Mouse (Mus musculus): ENCODE results near the gene Capn11. TPM values are rescaled to one million over a fixed set of nuclear protein-coding genes. Genes with fewer than 3 reads are reported as not detected.

Capn11 gene
- polyA plus RNA-seq, 1 experiment, result not detected

DNA sequence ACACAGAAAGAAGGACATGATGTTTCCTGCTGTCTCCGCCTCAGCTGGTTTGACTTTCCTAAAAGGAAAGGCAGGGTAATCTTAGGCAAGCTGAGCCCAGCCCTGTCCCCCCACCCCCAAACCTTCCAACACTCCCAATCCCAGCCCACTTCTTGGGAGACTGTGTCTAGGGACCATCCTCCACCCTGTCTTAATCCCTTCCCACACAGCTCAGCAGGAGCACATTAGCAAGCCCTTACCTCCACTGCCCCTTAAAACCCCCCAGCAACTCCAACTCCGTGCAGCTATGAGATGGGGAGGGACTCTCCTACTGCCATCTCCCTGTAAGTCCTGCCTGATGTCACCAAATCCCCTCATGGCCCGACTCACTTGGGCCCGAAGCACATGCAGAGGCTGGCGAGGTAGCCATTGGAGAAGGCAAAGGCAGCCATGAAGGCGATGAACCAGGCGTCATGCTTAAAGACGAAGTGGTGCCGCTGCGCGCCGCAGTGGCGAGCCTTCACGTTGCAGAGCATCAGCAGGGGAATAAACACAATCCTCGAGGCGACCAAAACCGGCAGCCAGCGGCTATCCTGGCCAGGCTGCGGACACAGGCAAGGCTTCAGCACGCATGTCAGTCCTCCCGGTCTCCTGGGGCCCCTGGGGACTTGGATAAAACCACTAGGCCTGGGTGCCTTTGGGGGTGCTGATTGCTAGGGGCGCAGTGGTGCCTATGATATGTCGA is 73.2 kb downstream of the Capn11 start:
- WGBS, result 68% methylated on average over 23 of the region's 23 CpGs
- H3K4me3 ChIP-seq (ENCODE audit: insufficient read depth, low read depth, low read length), result no peak overlapping the region
- H3K27ac ChIP-seq (ENCODE audit: insufficient read depth, low read depth, low read length), result peak overlapping the region; percentile 31; the same call in 1 of the 2 replicates
- H3K4me1 ChIP-seq (ENCODE audit: control insufficient read depth, insufficient read depth, low read length), result peaks cover 24% of the 10 kb centered on the region
- TF ChIP-seq CTCF (IDR thresholded peaks at IDR 0.05; ENCODE audit: insufficient read depth, low read depth, low read length) (no peak), POLR2A (IDR thresholded peaks at IDR 0.05; ENCODE audit: insufficient read depth, low read depth, low read length) (no peak)

DNA sequence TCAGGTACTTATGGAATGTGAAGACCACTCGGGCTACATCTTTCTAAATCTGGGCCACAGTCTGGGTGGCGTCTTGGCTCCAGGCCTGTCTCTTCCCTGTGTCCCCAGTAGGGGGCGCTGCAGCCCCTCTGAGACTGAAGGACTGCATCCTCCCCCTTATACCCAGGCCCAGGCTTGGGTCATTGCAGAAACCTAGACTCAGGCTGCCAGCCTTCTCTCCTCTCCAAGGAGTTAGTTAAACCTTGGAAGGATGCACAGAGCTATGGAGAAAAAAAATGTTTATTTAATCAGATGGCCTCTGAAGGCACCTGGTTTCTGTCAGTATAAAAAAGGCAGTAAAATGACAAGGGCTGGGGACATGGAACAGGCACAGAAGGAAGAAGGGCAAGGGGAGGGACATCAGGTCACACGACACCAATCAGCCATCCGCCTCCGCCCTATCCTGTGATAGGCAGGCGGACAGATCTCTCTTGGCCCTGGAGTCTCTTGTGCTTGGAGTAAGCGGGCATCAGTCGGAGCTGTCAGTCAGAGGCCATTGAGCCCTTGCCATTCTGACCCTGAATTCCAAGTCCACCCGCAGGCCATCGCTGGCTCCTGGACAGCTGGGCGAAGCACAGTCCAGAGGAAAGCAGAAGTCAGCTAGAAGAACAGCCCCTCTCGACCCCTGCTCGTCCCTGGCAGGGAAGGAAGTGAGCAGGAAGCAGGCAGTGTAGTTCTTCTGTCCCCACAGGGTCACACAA is 74.0 kb downstream of the Capn11 start:
- H3K27ac ChIP-seq (ENCODE audit: insufficient read depth, low read depth, low read length), result peak overlapping the region; percentile 43
- WGBS, result 37% methylated on average over 14 of the region's 14 CpGs
- H3K4me3 ChIP-seq (ENCODE audit: insufficient read depth, low read depth, low read length), result no peak overlapping the region

DNA sequence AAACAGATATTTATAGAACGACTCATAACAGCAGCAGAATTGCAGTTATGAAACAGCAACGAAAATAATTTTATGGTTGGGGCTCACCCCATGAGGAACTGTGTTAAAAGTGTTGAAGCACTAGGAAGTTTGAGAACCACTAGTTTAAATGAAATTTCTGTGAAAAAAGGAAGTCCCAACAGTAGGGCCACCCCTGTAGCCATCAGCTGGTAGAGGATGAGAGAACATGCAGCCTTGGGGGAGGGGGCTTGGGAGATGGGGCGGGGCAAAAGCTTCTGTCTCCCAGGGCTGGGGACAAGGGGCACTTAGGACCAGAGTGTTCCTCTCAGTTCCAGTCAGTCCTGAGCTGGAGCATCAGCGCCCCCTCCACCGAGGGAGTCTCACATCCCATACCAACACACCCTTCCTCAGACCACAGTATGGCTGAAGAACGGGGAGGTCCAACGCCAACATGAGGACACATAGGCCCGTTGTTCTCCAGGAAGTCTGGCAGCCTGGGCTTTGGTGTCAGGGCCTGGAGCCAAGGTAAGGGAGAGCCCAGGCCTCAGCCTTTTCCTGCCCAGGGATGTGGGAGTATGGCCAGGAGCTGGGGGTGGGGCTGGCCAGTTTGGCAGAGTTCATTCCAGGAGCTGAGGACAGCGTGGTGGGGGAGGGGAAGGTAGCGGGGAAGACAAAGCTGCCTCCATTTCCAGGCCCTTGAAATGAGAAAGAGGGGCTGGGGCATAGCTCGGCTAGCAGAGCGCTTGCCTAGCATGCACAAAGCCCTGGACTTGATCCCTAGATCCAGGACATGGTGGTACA is 74.8 kb downstream of the Capn11 start:
- TF ChIP-seq POLR2A (IDR thresholded peaks at IDR 0.05; ENCODE audit: insufficient read depth, low read depth, low read length) (no peak), CTCF (IDR thresholded peaks at IDR 0.05; ENCODE audit: insufficient read depth, low read depth, low read length) (no peak)
- Histone ChIP-seq H3K4me3 (ENCODE audit: insufficient read depth, low read depth, low read length) (no peak overlapping the region), H3K4me1 (ENCODE audit: control insufficient read depth, insufficient read depth, low read length) (peaks cover 24% of the 10 kb centered on the region), H3K27ac (ENCODE audit: insufficient read depth, low read depth, low read length) (peak overlapping the region; percentile 43)
- WGBS, result 36% methylated on average over 12 of the region's 12 CpGs

More for the DNA sequence above, 74.0 kb downstream of the Capn11 start:
- peaks cover 24% of the 10 kb centered on the region for H3K4me1 ChIP-seq (ENCODE audit: control insufficient read depth, insufficient read depth, low read length)
- TF ChIP-seq CTCF (IDR thresholded peaks at IDR 0.05; ENCODE audit: insufficient read depth, low read depth, low read length), result peak; percentile 89
- TF ChIP-seq POLR2A (IDR thresholded peaks at IDR 0.05; ENCODE audit: insufficient read depth, low read depth, low read length), result 0 out of 2 replicates have a peak, but pooled peaks have one; percentile 17

DNA sequence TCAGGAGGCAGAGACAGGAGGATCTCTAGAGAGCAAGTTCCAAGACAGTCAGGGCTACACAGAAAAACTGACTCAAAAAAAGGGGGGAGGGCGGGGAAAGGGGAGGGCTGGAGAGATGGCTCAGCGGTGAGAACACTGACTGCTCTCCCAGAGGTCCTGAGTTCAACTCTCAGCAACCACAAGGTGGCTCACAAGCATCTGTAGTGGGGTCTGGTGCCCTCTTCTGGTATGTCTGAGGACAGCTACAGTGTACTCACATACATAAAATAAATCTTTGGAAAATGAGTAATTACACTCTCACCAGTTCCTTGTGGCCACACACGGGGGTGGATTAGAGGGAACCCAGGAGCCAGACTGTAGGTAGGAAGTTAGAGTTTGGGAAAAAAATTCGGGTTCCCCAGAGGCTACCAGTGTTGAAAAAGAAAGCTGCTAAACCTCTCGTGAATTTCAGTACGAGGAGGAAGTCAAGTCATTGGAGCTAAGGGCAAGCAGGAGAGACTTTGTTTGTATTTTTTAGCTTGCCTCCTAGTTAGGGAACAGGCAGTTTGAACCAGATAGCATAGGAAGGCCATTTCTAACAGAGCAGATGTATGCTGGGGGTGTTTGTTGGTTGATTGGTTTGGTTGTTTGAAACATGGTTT is 76.3 kb downstream of the Capn11 start:
- 62% methylated on average over 6 of the region's 6 CpGs for WGBS
- Histone ChIP-seq H3K4me1 (ENCODE audit: control insufficient read depth, insufficient read depth, low read length) (peaks cover 24% of the 10 kb centered on the region), H3K4me3 (ENCODE audit: insufficient read depth, low read depth, low read length) (no peak overlapping the region), H3K27ac (ENCODE audit: insufficient read depth, low read depth, low read length) (no peak overlapping the region)
- TF ChIP-seq CTCF (IDR thresholded peaks at IDR 0.05; ENCODE audit: insufficient read depth, low read depth, low read length) (no peak), POLR2A (IDR thresholded peaks at IDR 0.05; ENCODE audit: insufficient read depth, low read depth, low read length) (no peak)

DNA sequence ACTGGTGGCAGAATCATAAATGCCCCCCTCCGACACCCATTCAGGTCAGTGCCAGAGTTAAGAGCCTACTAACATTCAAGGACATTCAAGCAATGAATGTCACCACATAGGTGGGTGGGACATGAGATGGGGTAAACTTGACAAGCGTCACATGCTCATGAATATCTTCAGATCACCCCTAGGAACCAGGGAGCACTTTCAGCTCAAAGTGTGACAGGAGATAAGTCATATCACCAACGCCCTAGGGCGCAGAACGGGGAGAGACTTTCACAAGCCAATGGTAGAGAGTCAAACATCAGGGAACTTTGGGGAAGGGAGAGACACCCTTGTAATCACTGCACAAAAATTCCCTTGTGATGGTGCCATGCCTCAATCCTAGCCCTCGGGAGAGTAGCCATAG is 76.9 kb downstream of the Capn11 start:
- Histone ChIP-seq H3K4me1 (ENCODE audit: control insufficient read depth, insufficient read depth, low read length) (peaks cover 24% of the 10 kb centered on the region), H3K4me3 (ENCODE audit: insufficient read depth, low read depth, low read length) (no peak overlapping the region), H3K27ac (ENCODE audit: insufficient read depth, low read depth, low read length) (no peak overlapping the region)
- WGBS, result 95% methylated on average over 6 of the region's 6 CpGs
- TF ChIP-seq POLR2A (IDR thresholded peaks at IDR 0.05; ENCODE audit: insufficient read depth, low read depth, low read length), result no peak
- TF ChIP-seq CTCF (IDR thresholded peaks at IDR 0.05; ENCODE audit: insufficient read depth, low read depth, low read length), result no peak

DNA sequence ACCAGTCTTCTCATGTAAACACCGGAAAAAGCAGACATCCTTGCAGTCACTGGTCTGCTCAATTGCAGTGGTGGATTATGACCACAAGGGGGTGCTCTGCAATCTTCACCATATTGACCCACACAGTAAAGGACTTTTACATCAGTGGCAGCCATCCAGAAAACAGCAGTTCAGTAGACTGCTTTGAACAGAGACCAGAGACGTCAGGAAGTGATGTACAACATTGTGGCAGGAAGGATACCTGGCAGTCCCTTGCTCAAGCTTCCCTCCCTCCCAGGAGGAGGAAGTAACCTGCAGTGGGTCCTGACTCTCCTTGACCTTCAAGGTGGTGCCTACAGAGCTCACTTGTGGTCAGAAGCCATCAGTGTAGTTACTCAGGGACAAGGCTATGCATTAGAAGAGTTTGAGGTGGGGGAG is 77.5 kb downstream of the Capn11 start:
- TF ChIP-seq CTCF (IDR thresholded peaks at IDR 0.05; ENCODE audit: insufficient read depth, low read depth, low read length), result peak; percentile 32; the same call in 1 of the 2 replicates
- TF ChIP-seq POLR2A (IDR thresholded peaks at IDR 0.05; ENCODE audit: insufficient read depth, low read depth, low read length), result no peak
- H3K4me1 ChIP-seq (ENCODE audit: control insufficient read depth, insufficient read depth, low read length), result peaks cover 24% of the 10 kb centered on the region
- 10% methylated on average over 2 of the region's 2 CpGs for WGBS
- H3K4me3 ChIP-seq (ENCODE audit: insufficient read depth, low read depth, low read length), result no peak overlapping the region
- no peak overlapping the region for H3K27ac ChIP-seq (ENCODE audit: insufficient read depth, low read depth, low read length)

DNA sequence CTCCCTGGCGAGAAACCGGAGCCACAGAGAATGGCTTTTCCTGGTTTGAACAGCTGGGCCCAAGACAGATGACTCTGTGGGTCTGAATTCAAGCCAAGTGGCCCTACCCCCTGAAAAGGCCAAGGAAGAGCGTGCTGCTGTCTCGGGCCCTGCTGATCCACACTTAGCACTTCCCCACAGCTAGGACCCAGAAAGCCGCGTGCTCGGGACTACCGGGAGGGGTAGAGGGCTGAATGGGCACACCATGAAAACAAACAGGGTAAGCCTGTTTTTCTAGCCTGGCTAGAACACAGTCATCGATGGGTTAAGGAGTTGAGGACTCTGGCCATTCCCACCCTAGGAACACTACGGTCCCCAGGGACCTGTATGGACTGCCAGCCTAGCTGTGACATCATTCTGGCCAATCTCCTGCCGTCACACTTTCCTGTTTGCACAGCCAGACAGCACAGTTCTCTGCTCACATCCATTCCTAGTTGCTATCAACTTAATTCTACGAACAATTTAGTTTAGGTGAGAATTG is 78.1 kb downstream of the Capn11 start:
- WGBS, result 33% methylated on average over 12 of the region's 12 CpGs

More for the DNA sequence above, 78.1 kb downstream of the Capn11 start:
- TF ChIP-seq CTCF (IDR thresholded peaks at IDR 0.05; ENCODE audit: insufficient read depth, low read depth, low read length), result no peak
- no peak for TF ChIP-seq POLR2A (IDR thresholded peaks at IDR 0.05; ENCODE audit: insufficient read depth, low read depth, low read length)
- no peak overlapping the region for H3K4me3 ChIP-seq (ENCODE audit: insufficient read depth, low read depth, low read length)
- no peak overlapping the region for H3K27ac ChIP-seq (ENCODE audit: insufficient read depth, low read depth, low read length)
- peaks cover 22% of the 10 kb centered on the region for H3K4me1 ChIP-seq (ENCODE audit: control insufficient read depth, insufficient read depth, low read length)

Other genes starting within 250 kb of the Capn11 start
- not detected in 2 replicates for gene Cdc5l, start 225.6 kb downstream of the Capn11 start, polyA plus RNA-seq (2012; ENCODE audit: insufficient read depth, insufficient read length, low replicate concordance, missing spikeins)
- gene Spats1, start 183.9 kb downstream of the Capn11 start, polyA plus RNA-seq (2012; ENCODE audit: insufficient read depth, insufficient read length, low replicate concordance, missing spikeins), result not detected in 2 replicates
- gene Aars2, start 152.5 kb downstream of the Capn11 start, polyA plus RNA-seq (2012; ENCODE audit: insufficient read depth, insufficient read length, low replicate concordance, missing spikeins), result not detected in 2 replicates
- not detected in 2 replicates for gene Tcte1, start 135.9 kb downstream of the Capn11 start, polyA plus RNA-seq (2012; ENCODE audit: insufficient read depth, insufficient read length, low replicate concordance, missing spikeins)
- 126 TPM in 1 of 2 replicates, not detected in the other for gene Tmem151b, start 109.6 kb downstream of the Capn11 start, polyA plus RNA-seq (2012; ENCODE audit: insufficient read depth, insufficient read length, low replicate concordance, missing spikeins)
- not detected in 2 replicates for gene Nfkbie, start 103.6 kb downstream of the Capn11 start, polyA plus RNA-seq (2012; ENCODE audit: insufficient read depth, insufficient read length, low replicate concordance, missing spikeins)
- gene Slc35b2, start 95.5 kb downstream of the Capn11 start, polyA plus RNA-seq (2012; ENCODE audit: insufficient read depth, insufficient read length, low replicate concordance, missing spikeins), result not detected in 2 replicates
- 1,037 and 1,562 TPM in 2 replicates for gene Hsp90ab1, start 86.1 kb downstream of the Capn11 start, polyA plus RNA-seq (2012; ENCODE audit: insufficient read depth, insufficient read length, low replicate concordance, missing spikeins)
- not detected in 2 replicates for gene Slc29a1, start 59.7 kb downstream of the Capn11 start, polyA plus RNA-seq (2012; ENCODE audit: insufficient read depth, insufficient read length, low replicate concordance, missing spikeins)
- not detected in 2 replicates for gene Mymx, start 57.2 kb downstream of the Capn11 start, polyA plus RNA-seq (2012; ENCODE audit: insufficient read depth, insufficient read length, low replicate concordance, missing spikeins)
- not detected in 2 replicates for gene Mrpl14, start 27.0 kb upstream of the Capn11 start, polyA plus RNA-seq (2012; ENCODE audit: insufficient read depth, insufficient read length, low replicate concordance, missing spikeins)
- gene Tmem63b, start 27.6 kb upstream of the Capn11 start, polyA plus RNA-seq (2012; ENCODE audit: insufficient read depth, insufficient read length, low replicate concordance, missing spikeins), result 179 TPM in 1 of 2 replicates, not detected in the other
- not detected in 2 replicates for gene 1600014C23Rik, start 74.5 kb upstream of the Capn11 start, polyA plus RNA-seq (2012; ENCODE audit: insufficient read depth, insufficient read length, low replicate concordance, missing spikeins)

Measured in olfactory bulb, adult 2 months (tissue).